Mouse (Mus musculus) cerebellum, adult 2 months (tissue): Measurements from ENCODE around the gene Tmprss3. TPM values are rescaled to one million over a fixed set of nuclear protein-coding genes. Genes with fewer than 3 reads are reported as not detected.

ENCODE experiments used
- DNase-seq, 2 experiments: peaks; one replicate each; pipeline ENCODE4 v3.0.0; 2021
- H3K27ac ChIP-seq: fragments of 200-500 bp; 2 replicates; pipeline ENCODE4 v1.5.1; 2012; ENCODE audit warnings: low read length, control low read depth, inconsistent platforms; ENCODE audit not compliant: insufficient read depth
- H3K27me3 ChIP-seq: fragments of 200-500 bp; 2 replicates; pipeline ENCODE4 v1.6.1; 2012; ENCODE audit warnings: inconsistent platforms, mild to moderate bottlenecking, low read length, moderate library complexity; ENCODE audit not compliant: control insufficient read depth, insufficient read depth
- H3K4me1 ChIP-seq: fragments of 200-500 bp; 2 replicates; pipeline ENCODE4 v1.6.1; 2011; ENCODE audit warnings: low read length; ENCODE audit not compliant: control insufficient read depth, insufficient read depth
- H3K4me3 ChIP-seq: fragments of 200-500 bp; replicated peaks from 2 replicates; pipeline ENCODE3; 2011; ENCODE audit warnings: mild to moderate bottlenecking, low read depth, low read length, control low read depth; ENCODE audit not compliant: insufficient read depth
- CTCF ChIP-seq: fragments of 200-500 bp; IDR thresholded peaks from 2 replicates; pipeline ENCODE4 v1.5.1; 2011; ENCODE audit warnings: low read depth, mild to moderate bottlenecking, control low read depth, low read length, moderate library complexity, borderline replicate concordance; ENCODE audit not compliant: insufficient read depth
- POLR2A ChIP-seq: fragments of 200-500 bp; IDR thresholded peaks from 2 replicates; pipeline ENCODE4 v1.6.1; 2011; ENCODE audit warnings: low read length, control low read depth, borderline replicate concordance; ENCODE audit not compliant: insufficient read depth
- WGBS: fragments of 180-500 bp; shearing (Covaris S2); methylation state at CpG from one replicate; pipeline ENCODE4 v1.1.7; 2018; 5-methylcytosine and 5-hydroxymethylcytosine counted together
- polyA plus RNA-seq: library from polyadenylated mRNA; depleted of rRNA; stranded (reverse); fragments of >200 nt; gene quantifications from 2 replicates; pipeline ENCODE4 v1.2.3, GENCODE M21; 2012

The Tmprss3 gene
- polyA plus RNA-seq, 1 experiment, result 0.64 TPM

GRCm38 (mm10) chr17:31191825-31192224 is 7.0 kb downstream of the Tmprss3 start:
- Histone ChIP-seq H3K4me1 (no peaks in the 10 kb centered on the region), H3K27me3 (no peaks in the 10 kb centered on the region), H3K4me3 (no peak overlapping the region), H3K27ac (no peak overlapping the region)
- WGBS, result 87% methylated on average over 8 of the region's 8 CpGs
- no peak for DNase-seq
- TF ChIP-seq POLR2A (no peak), CTCF (no peak)

DNA sequence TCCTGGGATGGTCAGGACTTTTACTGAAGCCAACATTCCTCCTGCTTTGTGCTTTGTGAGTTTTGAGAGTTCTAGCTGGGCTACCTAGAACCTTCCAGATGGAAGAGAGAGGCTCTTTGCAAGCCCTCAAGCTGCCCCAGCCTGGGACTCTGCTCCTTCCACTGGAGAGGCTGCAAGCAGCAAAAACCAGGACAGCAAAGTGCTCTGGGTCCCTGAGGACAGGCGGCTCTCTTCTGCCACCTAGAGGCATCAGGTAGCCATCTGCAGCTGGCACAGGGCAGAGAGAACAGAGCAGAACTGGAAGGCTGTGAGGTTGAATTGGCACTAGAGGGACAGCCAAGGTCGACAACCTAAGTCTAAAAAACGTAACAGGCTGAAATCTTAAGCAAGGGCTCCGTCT is 11.4 kb downstream of the Tmprss3 start:
- Histone ChIP-seq H3K4me1 (peaks cover 12% of the 10 kb centered on the region), H3K27ac (no peak overlapping the region), H3K4me3 (no peak overlapping the region), H3K27me3 (no peaks in the 10 kb centered on the region)
- 25% methylated on average over 4 of the region's 4 CpGs for WGBS
- peak; percentile 98 for TF ChIP-seq CTCF
- TF ChIP-seq POLR2A, result no peak
- peak; percentile 84 to 86 for DNase-seq

DNA sequence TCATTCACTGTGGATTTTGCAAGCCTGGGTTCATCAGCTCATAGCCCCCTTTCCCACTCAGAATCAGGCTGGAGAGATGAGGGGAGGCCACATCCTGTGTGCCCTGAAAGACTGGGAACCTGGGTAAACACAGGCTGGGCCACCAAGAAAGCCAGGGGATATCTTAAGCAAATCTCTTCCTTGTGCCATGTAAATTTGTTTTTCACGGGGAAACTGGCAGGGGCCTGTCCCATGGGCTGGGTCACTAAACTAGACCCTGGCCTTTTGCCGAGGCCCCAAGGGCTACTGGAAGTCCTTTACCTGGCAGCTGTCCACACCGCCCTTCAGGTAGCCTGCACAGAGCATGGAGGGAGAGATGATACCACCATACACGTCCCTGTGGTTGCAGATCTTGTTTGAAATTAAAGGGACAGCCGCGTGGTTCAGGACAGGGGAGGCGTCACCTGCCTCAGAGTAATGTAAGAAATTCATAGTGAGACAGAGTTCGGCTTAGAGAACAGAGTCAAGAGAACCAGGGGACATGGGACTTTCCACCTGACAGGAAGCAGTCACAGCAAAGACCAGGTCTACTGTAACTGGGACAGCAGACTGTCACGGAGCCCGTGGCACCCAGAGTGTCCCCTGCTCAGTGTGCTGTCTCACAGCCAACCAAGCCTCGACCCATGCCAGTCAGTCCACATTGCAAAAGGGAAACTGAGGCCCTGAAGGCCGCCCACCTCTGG is 14.3 kb downstream of the Tmprss3 start:
- Histone ChIP-seq H3K4me1 (peaks cover 12% of the 10 kb centered on the region), H3K27ac (no peak overlapping the region), H3K27me3 (no peaks in the 10 kb centered on the region), H3K4me3 (no peak overlapping the region)
- TF ChIP-seq POLR2A, result no peak
- TF ChIP-seq CTCF, result no peak
- no peak for DNase-seq
- 80% methylated on average over 12 of the region's 12 CpGs for WGBS

- no peak overlapping the region for H3K27ac ChIP-seq
- no peaks in the 10 kb centered on the region for H3K27me3 ChIP-seq
- H3K4me3 ChIP-seq, result no peak overlapping the region
- DNase-seq, result peak; percentile 30 to 55
- 44% methylated on average over 12 of the region's 12 CpGs for WGBS
- TF ChIP-seq CTCF (no peak), POLR2A (no peak)
- H3K4me1 ChIP-seq, result peaks cover 12% of the 10 kb centered on the region
Measured at GRCm38 (mm10) chr17:31183180-31183974, 15.4 kb downstream of the Tmprss3 start.

DNA sequence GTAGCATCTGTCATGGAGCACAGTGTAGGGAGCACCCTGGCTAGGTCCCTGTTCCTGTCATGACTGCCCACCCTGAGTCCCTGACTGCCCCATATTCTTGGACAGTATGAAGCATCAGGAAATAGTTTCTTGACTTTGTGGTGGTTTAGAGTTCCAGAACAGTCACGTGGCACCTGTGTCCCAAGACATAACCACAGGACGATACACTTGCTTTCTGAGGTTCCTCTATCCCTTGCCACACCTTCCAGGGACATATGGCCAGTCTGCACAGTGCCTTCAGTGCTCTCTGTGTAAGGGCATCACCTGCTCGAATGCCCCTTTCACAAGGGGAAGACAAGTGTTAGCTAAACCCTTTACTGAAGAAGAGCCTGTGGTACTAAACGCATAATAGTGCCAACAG is 17.3 kb downstream of the Tmprss3 start:
- H3K27me3 ChIP-seq, result no peaks in the 10 kb centered on the region
- peaks cover 12% of the 10 kb centered on the region for H3K4me1 ChIP-seq
- no peak for TF ChIP-seq CTCF
- TF ChIP-seq POLR2A, result no peak
- DNase-seq, result no peak
- H3K27ac ChIP-seq, result no peak overlapping the region
- H3K4me3 ChIP-seq, result no peak overlapping the region
- 90% methylated on average over 4 of the region's 4 CpGs for WGBS

DNA sequence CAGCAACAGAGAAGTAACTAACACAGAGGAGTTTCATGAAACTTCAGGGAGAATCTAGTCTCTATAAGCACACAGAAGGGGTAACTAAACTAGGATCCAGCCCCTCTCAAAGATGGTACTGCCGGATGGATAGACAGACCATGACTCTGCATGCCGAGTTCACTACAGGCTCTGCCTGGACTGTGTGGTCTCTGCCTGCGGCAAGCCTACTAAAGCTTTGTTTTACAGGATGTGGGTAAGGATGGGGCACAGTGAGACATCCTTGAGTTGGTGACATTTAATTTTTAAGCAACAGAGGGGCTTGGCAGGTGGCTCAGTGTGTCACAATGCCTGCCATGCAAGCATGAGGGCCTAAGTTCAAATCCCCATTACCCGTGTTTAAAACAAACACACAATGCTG is 22.5 kb downstream of the Tmprss3 start:
- 90% methylated on average over 4 of the region's 4 CpGs for WGBS
- Histone ChIP-seq H3K4me1 (no peaks in the 10 kb centered on the region), H3K27me3 (no peaks in the 10 kb centered on the region), H3K27ac (no peak overlapping the region), H3K4me3 (no peak overlapping the region)
- no peak for TF ChIP-seq CTCF
- no peak for TF ChIP-seq POLR2A
- DNase-seq, result no peak

DNA sequence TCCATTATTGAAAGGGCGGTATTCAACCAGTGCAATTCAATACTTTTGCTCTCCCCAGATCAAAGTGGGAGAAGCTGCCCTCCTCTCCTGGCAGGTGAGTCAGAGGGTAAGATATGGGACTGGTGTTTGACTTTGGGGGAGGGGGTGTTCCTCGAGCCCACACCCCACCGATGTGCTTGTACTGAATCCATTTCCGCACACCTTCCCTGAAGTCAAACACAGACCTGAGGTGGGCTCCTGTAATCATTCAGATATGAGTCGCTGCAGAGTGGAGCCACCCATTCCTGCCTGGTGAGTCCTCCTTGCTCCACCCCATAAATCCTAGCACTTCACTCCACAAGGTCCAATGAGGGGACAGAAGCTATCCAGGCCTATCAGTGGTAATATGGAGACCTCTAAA is 29.0 kb downstream of the Tmprss3 start:
- Histone ChIP-seq H3K27ac (no peak overlapping the region), H3K27me3 (no peaks in the 10 kb centered on the region), H3K4me3 (no peak overlapping the region), H3K4me1 (no peaks in the 10 kb centered on the region)
- no peak for TF ChIP-seq CTCF
- TF ChIP-seq POLR2A, result no peak
- whole genome bisulfite sequencing, result 88% methylated on average over 5 of the region's 5 CpGs
- no peak for DNase-seq

- no peaks in the 10 kb centered on the region for H3K27me3 ChIP-seq
- H3K4me3 ChIP-seq, result no peak within 1 kb of the TSS
- DNase-seq, result no peak
- H3K27ac ChIP-seq, result no peak within 1 kb of the TSS
- 93% methylated on average over 6 of the region's 6 CpGs for WGBS
- H3K4me1 ChIP-seq, result no peaks in the 10 kb centered on the region
- TF ChIP-seq CTCF, result no peak
- TF ChIP-seq POLR2A, result no peak
Measured at GRCm38 (mm10) chr17:31165127-31165526, 33.6 kb downstream of the Tmprss3 start, which contains the start of gene Tff1. Gene Tff1, minus strand, starts transcription at chr17:31165277.
